Mouse (Mus musculus): Measurements from ENCODE around the gene Chchd6.

GRCm38 (mm10) chr6:89547951-89548350, 47.5 kb downstream of the Chchd6 start:
- no peak for TF ChIP-seq CTCF (IDR thresholded peaks at IDR 0.05; ENCODE audit: extremely low read depth, insufficient read length, insufficient replicate concordance, low read depth, low read length)
- no peak for TF ChIP-seq POLR2A (IDR thresholded peaks at IDR 0.05; ENCODE audit: low read depth, low read length)
